Mouse (Mus musculus) lung, embryonic 15.5 days (tissue): ENCODE results near the gene Snx27. TPM values are rescaled to one million over a fixed set of nuclear protein-coding genes. Genes with fewer than 3 reads are reported as not detected.
A peak's percentile ranks its signal among the peaks of the same experiment; 100 is the strongest.

Experiments used
- ATAC-seq: fragments of 200-750 bp; cut with Nextera tagmentation; 2 replicates; pipeline ENCODE4 v1.8.0; 2017; ENCODE audit warnings: moderate number of reproducible peaks, borderline replicate concordance; ENCODE audit not compliant: low FRiP score, low TSS enrichment; ENCODE audit errors: extremely low read depth
- H3K27ac ChIP-seq: fragments of 300-500 bp; sonication (generic); 2 replicates; pipeline ENCODE4 v1.5.1; 2015; ENCODE audit warnings: moderate library complexity, mild to moderate bottlenecking, inconsistent platforms
- H3K27me3 ChIP-seq: fragments of 300-500 bp; sonication (generic); 2 replicates; pipeline ENCODE4 v1.6.1; 2015; ENCODE audit warnings: inconsistent platforms
- H3K36me3 ChIP-seq: fragments of 300-500 bp; sonication (generic); 2 replicates; pipeline ENCODE4 v1.6.1; 2015; ENCODE audit warnings: inconsistent platforms
- H3K4me1 ChIP-seq: fragments of 300-500 bp; sonication (generic); 2 replicates; pipeline ENCODE4 v1.6.1; 2015; ENCODE audit warnings: inconsistent platforms
- H3K4me2 ChIP-seq: fragments of 300-500 bp; sonication (generic); 2 replicates; pipeline ENCODE4 v1.6.1; 2015; ENCODE audit warnings: inconsistent platforms, mild to moderate bottlenecking, moderate library complexity
- H3K4me3 ChIP-seq: fragments of 300-500 bp; sonication (generic); 2 replicates; pipeline ENCODE4 v1.5.1; 2015; ENCODE audit warnings: mild to moderate bottlenecking, inconsistent platforms
- H3K9ac ChIP-seq: fragments of 300-500 bp; sonication (generic); 2 replicates; pipeline ENCODE4 v1.6.1; 2015; ENCODE audit warnings: inconsistent platforms
- H3K9me3 ChIP-seq: fragments of 300-500 bp; sonication (generic); 2 replicates; pipeline ENCODE4 v1.6.1; 2016; ENCODE audit warnings: inconsistent platforms
- WGBS: fragments of 180-500 bp; shearing (Covaris S2); methylation state at CpG from one replicate; pipeline ENCODE4 v1.1.7; 2015; 5-methylcytosine and 5-hydroxymethylcytosine counted together
- polyA plus RNA-seq: library from polyadenylated mRNA; unstranded; fragments of >200 nt; fragmentation: Nextera tagmentation; extraction: Ambion mirVana; gene quantifications from 2 replicates; pipeline ENCODE4 v1.2.1, GENCODE M21; 2015

Snx27 gene
- polyA plus RNA-seq, 1 experiment from 2014 or later = 46.5 TPM

GRCm38 (mm10) chr3:94609621-94610020 lies 27.1 kb upstream of the Snx27 start:
- WGBS = 89% methylated on average over 3 of the region's 3 CpGs

GRCm38 (mm10) chr3:94601959-94602358 lies 19.4 kb upstream of the Snx27 start:
- H3K9me3 ChIP-seq = no peaks in the 10 kb centered on the region
- no peaks in the 10 kb centered on the region for H3K27me3 ChIP-seq
- H3K9ac ChIP-seq = no peak overlapping the region
- under 1% methylated on average over 4 of the region's 4 CpGs for WGBS
- H3K36me3 ChIP-seq = no peaks in the 10 kb centered on the region
- H3K4me1 ChIP-seq = no peaks in the 10 kb centered on the region
- no peak for ATAC-seq
- H3K4me3 ChIP-seq = no peak overlapping the region
- no peak overlapping the region for H3K4me2 ChIP-seq
- H3K27ac ChIP-seq = no peak overlapping the region

More at GRCm38 (mm10) chr3:94609621-94610020, 27.1 kb upstream of the Snx27 start:
- no peak overlapping the region for H3K4me2 ChIP-seq
- no peak overlapping the region for H3K27ac ChIP-seq
- H3K9ac ChIP-seq = no peak overlapping the region
- H3K4me1 ChIP-seq = no peaks in the 10 kb centered on the region
- H3K9me3 ChIP-seq = no peaks in the 10 kb centered on the region
- H3K4me3 ChIP-seq = no peak overlapping the region
- H3K36me3 ChIP-seq = no peaks in the 10 kb centered on the region
- no peak for ATAC-seq
- no peaks in the 10 kb centered on the region for H3K27me3 ChIP-seq

GRCm38 (mm10) chr3:94597224-94597779 lies 14.8 kb upstream of the Snx27 start:
- Histone ChIP-seq H3K4me3 (no peak overlapping the region), H3K4me1 (no peaks in the 10 kb centered on the region), H3K9ac (no peak overlapping the region), H3K9me3 (0 out of 2 replicates have a peak, but pooled peaks cover 2% of the 10 kb centered on the region), H3K27me3 (no peaks in the 10 kb centered on the region), H3K4me2 (no peak overlapping the region), H3K27ac (no peak overlapping the region), H3K36me3 (no peaks in the 10 kb centered on the region)
- no peak; the same call in 1 of the 2 replicates for ATAC-seq
- 26% methylated on average over 3 of the region's 3 CpGs for WGBS

GRCm38 (mm10) chr3:94595871-94596287 lies 13.4 kb upstream of the Snx27 start:
- H3K9ac ChIP-seq = no peak overlapping the region
- no peaks in the 10 kb centered on the region for H3K27me3 ChIP-seq
- H3K36me3 ChIP-seq = no peaks in the 10 kb centered on the region
- ATAC-seq = no peak
- WGBS = 84% methylated on average over 6 of the region's 6 CpGs
- no peak overlapping the region for H3K27ac ChIP-seq
- 0 out of 2 replicates have a peak, but pooled peaks cover 2% of the 10 kb centered on the region for H3K9me3 ChIP-seq
- H3K4me3 ChIP-seq = no peak overlapping the region
- no peak overlapping the region for H3K4me2 ChIP-seq
- no peaks in the 10 kb centered on the region for H3K4me1 ChIP-seq

- ATAC-seq = no peak
- H3K36me3 ChIP-seq = no peaks in the 10 kb centered on the region
- 0 out of 2 replicates have a peak, but pooled peaks cover 2% of the 10 kb centered on the region for H3K9me3 ChIP-seq
- no peak overlapping the region for H3K4me2 ChIP-seq
- no peaks in the 10 kb centered on the region for H3K4me1 ChIP-seq
- no peaks in the 10 kb centered on the region for H3K27me3 ChIP-seq
- H3K27ac ChIP-seq = no peak overlapping the region
- 75% methylated on average over 5 of the region's 5 CpGs for WGBS
- no peak overlapping the region for H3K4me3 ChIP-seq
- no peak overlapping the region for H3K9ac ChIP-seq
Observed at GRCm38 (mm10) chr3:94591066-94591465, 8.6 kb upstream of the Snx27 start.

- Histone ChIP-seq H3K27ac (no peak overlapping the region), H3K4me2 (no peak overlapping the region), H3K4me3 (no peak overlapping the region), H3K27me3 (no peaks in the 10 kb centered on the region), H3K4me1 (no peaks in the 10 kb centered on the region), H3K9ac (no peak overlapping the region), H3K36me3 (no peaks in the 10 kb centered on the region), H3K9me3 (no peaks in the 10 kb centered on the region)
- 73% methylated on average over 5 of the region's 5 CpGs for WGBS
- ATAC-seq = no peak
Observed at GRCm38 (mm10) chr3:94587962-94588361, 5.4 kb upstream of the Snx27 start.

- Histone ChIP-seq H3K4me1 (peaks cover 23% of the 10 kb centered on the region), H3K9ac (no peak overlapping the region)
Observed at GRCm38 (mm10) chr3:94582944-94583343, 428 bp upstream of the Snx27 start.

GRCm38 (mm10) chr3:94581793-94582455 lies 592 bp downstream of the Snx27 start:
- 3% methylated on average over 45 of the region's 48 CpGs for WGBS
- H3K9ac ChIP-seq = peak overlapping the region; percentile 85
- no peaks in the 10 kb centered on the region for H3K9me3 ChIP-seq
- H3K4me2 ChIP-seq = peak overlapping the region; percentile 75
- H3K36me3 ChIP-seq = no peaks in the 10 kb centered on the region
- H3K27me3 ChIP-seq = no peaks in the 10 kb centered on the region
- peaks cover 23% of the 10 kb centered on the region for H3K4me1 ChIP-seq
- peak; percentile 82 for ATAC-seq
- peak overlapping the region; percentile 79 for H3K27ac ChIP-seq
- H3K4me3 ChIP-seq = peak overlapping the region; percentile 83

More at GRCm38 (mm10) chr3:94582944-94583343, 428 bp upstream of the Snx27 start:
- H3K36me3 ChIP-seq = no peaks in the 10 kb centered on the region
- WGBS = 67% methylated on average over 7 of the region's 7 CpGs
- H3K4me2 ChIP-seq = peak overlapping the region; percentile 75; the same call in 1 of the 2 replicates
- H3K27me3 ChIP-seq = no peaks in the 10 kb centered on the region
- ATAC-seq = no peak
- H3K4me3 ChIP-seq = peak overlapping the region; percentile 83
- H3K27ac ChIP-seq = no peak overlapping the region
- H3K9me3 ChIP-seq = no peaks in the 10 kb centered on the region

GRCm38 (mm10) chr3:94581138-94581780 lies 1.3 kb downstream of the Snx27 start:
- Histone ChIP-seq H3K9me3 (no peaks in the 10 kb centered on the region), H3K36me3 (no peaks in the 10 kb centered on the region), H3K9ac (peak overlapping the region; percentile 85), H3K27ac (no peak overlapping the region), H3K27me3 (no peaks in the 10 kb centered on the region), H3K4me2 (peak overlapping the region; percentile 75), H3K4me3 (peak overlapping the region; percentile 83), H3K4me1 (peaks cover 23% of the 10 kb centered on the region)
- 3% methylated on average over 16 of the region's 16 CpGs for WGBS
- no peak for ATAC-seq

- 66% methylated on average over 6 of the region's 6 CpGs for WGBS
- H3K9ac ChIP-seq = no peak overlapping the region
Observed at GRCm38 (mm10) chr3:94574506-94574905, 8.0 kb downstream of the Snx27 start.

GRCm38 (mm10) chr3:94567242-94567641 lies 15.3 kb downstream of the Snx27 start:
- Histone ChIP-seq H3K4me3 (no peak overlapping the region), H3K9me3 (no peaks in the 10 kb centered on the region), H3K27ac (peak overlapping the region; percentile 59; the same call in 1 of the 2 replicates), H3K4me1 (peaks cover 29% of the 10 kb centered on the region), H3K36me3 (no peaks in the 10 kb centered on the region), H3K27me3 (no peaks in the 10 kb centered on the region), H3K4me2 (no peak overlapping the region), H3K9ac (no peak overlapping the region)
- WGBS = 33% methylated on average over 2 of the region's 2 CpGs
- ATAC-seq = peak; percentile 63; the same call in 1 of the 2 replicates

More at GRCm38 (mm10) chr3:94574506-94574905, 8.0 kb downstream of the Snx27 start:
- Histone ChIP-seq H3K9me3 (no peaks in the 10 kb centered on the region), H3K4me3 (no peak overlapping the region), H3K27ac (no peak overlapping the region), H3K27me3 (no peaks in the 10 kb centered on the region), H3K4me1 (peaks cover 8% of the 10 kb centered on the region), H3K4me2 (no peak overlapping the region), H3K36me3 (no peaks in the 10 kb centered on the region)
- ATAC-seq = no peak

- no peaks in the 10 kb centered on the region for H3K9me3 ChIP-seq
- WGBS = 63% methylated on average over 2 of the region's 2 CpGs
- H3K9ac ChIP-seq = no peak overlapping the region
- H3K36me3 ChIP-seq = no peaks in the 10 kb centered on the region
- ATAC-seq = peak; percentile 69; the same call in 1 of the 2 replicates
- peak overlapping the region; percentile 66 for H3K27ac ChIP-seq
- H3K4me2 ChIP-seq = no peak overlapping the region
- peaks cover 35% of the 10 kb centered on the region for H3K4me1 ChIP-seq
- no peaks in the 10 kb centered on the region for H3K27me3 ChIP-seq
- no peak overlapping the region for H3K4me3 ChIP-seq
Observed at GRCm38 (mm10) chr3:94565557-94565956, 17.0 kb downstream of the Snx27 start.
